Mouse (Mus musculus): Measurements from ENCODE around the gene Exoc7. TPM values are rescaled to one million over a fixed set of nuclear protein-coding genes. Genes with fewer than 3 reads are reported as not detected.

Exoc7 gene
- total RNA-seq (2023) = 10 to 100 TPM; 31.6 to 50.9 TPM

GRCm38 (mm10) chr11:116307019-116307725 lies at the start of gene Exoc7:
Gene Exoc7, minus strand, starts transcription at chr11:116307233.

GRCm38 (mm10) chr11:116335244-116336036 lies 28.4 kb upstream of the Exoc7 start, which contains the start of gene Foxj1:
Gene Foxj1, minus strand, starts transcription at chr11:116335399.

GRCm38 (mm10) chr11:116280751-116281663 lies 26.0 kb downstream of the Exoc7 start, which contains the start of gene Galr2:
Gene Galr2, plus strand, starts transcription at chr11:116280939.

GRCm38 (mm10) chr11:116274045-116274666 lies 32.9 kb downstream of the Exoc7 start, which contains the start of gene Srp68:
Gene Srp68, minus strand, starts transcription at chr11:116274217.

Other genes starting within 250 kb of the Exoc7 start
- gene Unc13d, start 229.3 kb downstream of the Exoc7 start, total RNA-seq (2023) = 10 to 100 TPM; 47.4 to 55.6 TPM
- 100 to 1,000 TPM; 155 to 164 TPM for gene Wbp2, start 220.2 kb downstream of the Exoc7 start, total RNA-seq (2023)
- gene Trim47, start 180.0 kb downstream of the Exoc7 start, total RNA-seq (2023) = 10 to 100 TPM; 13.8 to 15.7 TPM
- gene Trim65, start 176.1 kb downstream of the Exoc7 start, total RNA-seq (2023) = 10 to 100 TPM; 28.0 to 31.9 TPM
- 10 to 100 TPM; 27.5 to 28.3 TPM for gene Mrpl38, start 168.4 kb downstream of the Exoc7 start, total RNA-seq (2023)
- gene Fbf1, start 139.1 kb downstream of the Exoc7 start, total RNA-seq (2023) = 10 to 100 TPM; 16.6 to 20.0 TPM
- 10 to 100 TPM; 44.9 to 53.1 TPM for gene Ten1, start 108.4 kb downstream of the Exoc7 start, total RNA-seq (2023)
- gene Acox1, start 108.2 kb downstream of the Exoc7 start, total RNA-seq (2023) = 10 to 100 TPM; 42.6 to 47.8 TPM
- gene Evpl, start 69.2 kb downstream of the Exoc7 start, total RNA-seq (2023) = not detected
- gene Srp68, start 33.0 kb downstream of the Exoc7 start, total RNA-seq (2023) = 10 to 100 TPM; 46.5 to 50.4 TPM
- gene Galr2, start 26.3 kb downstream of the Exoc7 start, total RNA-seq (2023) = not detected
- gene Foxj1, start 28.2 kb upstream of the Exoc7 start, total RNA-seq (2023) = under 1 TPM in 1 of 2 experiments, not detected in 1; 0.18 TPM
- 1 to 10 TPM; 3.2 to 3.4 TPM for gene Rnf157, start 105.8 kb upstream of the Exoc7 start, total RNA-seq (2023)
- gene Ubald2, start 126.9 kb upstream of the Exoc7 start, total RNA-seq (2023) = 100 to 1,000 TPM in 1 of 2 experiments, 10 to 100 TPM in 1; 87.8 to 110 TPM
- under 1 TPM in 1 of 2 experiments, not detected in 1; 0.42 TPM for gene Qrich2, start 159.0 kb upstream of the Exoc7 start, total RNA-seq (2023)
- gene Prpsap1, start 187.0 kb upstream of the Exoc7 start, total RNA-seq (2023) = 10 to 100 TPM; 51.4 to 61.2 TPM
- under 1 TPM in 1 of 2 experiments, not detected in 1; 0.10 TPM for gene Sphk1, start 223.7 kb upstream of the Exoc7 start, total RNA-seq (2023)

All from monocyte, adult 59 days (primary cell).